Mouse (Mus musculus) olfactory bulb, adult 2 months (tissue): ENCODE results near the gene Necab2.

Experiments used
- CTCF ChIP-seq: fragments of 200-500 bp; IDR thresholded peaks from 2 replicates; pipeline ENCODE4 v1.5.1; 2012; ENCODE audit warnings: low read depth, mild to moderate bottlenecking, low read length, moderate library complexity; ENCODE audit not compliant: insufficient read depth
- POLR2A ChIP-seq: fragments of 200-500 bp; IDR thresholded peaks from 2 replicates; pipeline ENCODE4 v1.6.1; 2012; ENCODE audit warnings: mild to moderate bottlenecking, low read depth, low read length, moderate library complexity; ENCODE audit not compliant: insufficient read depth

- TF ChIP-seq CTCF (no peak), POLR2A (no peak)
These were observed 666 bp downstream of the Necab2 start for GRCm38 (mm10) chr8:119446990-119447780.
